Mouse (Mus musculus): ENCODE data around the gene Lamb3. TPM values are rescaled to one million over a fixed set of nuclear protein-coding genes. Genes with fewer than 3 reads are reported as not detected.
"Not testable (repeated sequence)": the region's sequence is repeated elsewhere in the genome, so short reads cannot be mapped to it uniquely, and the experiment has no call there.

The Lamb3 gene
- polyA plus RNA-seq, 1 experiment from 2014 or later, result 62.8 TPM

- TF ChIP-seq EP300 (IDR thresholded peaks at IDR 0.05) (no peak), CTCF (IDR thresholded peaks at IDR 0.05) (no peak)
- Histone ChIP-seq H3K27ac (ENCODE audit: low read length) (no peak overlapping the region), H3K9me3 (ENCODE audit: low read length) (no peaks in the 10 kb centered on the region), H3K36me3 (ENCODE audit: insufficient read depth, low read length) (no peaks in the 10 kb centered on the region), H3K4me1 (ENCODE audit: insufficient read depth, low read depth, low read length) (no peaks in the 10 kb centered on the region), H3K4me3 (ENCODE audit: low read depth, low read length) (no peak overlapping the region), H3K9ac (replicated peaks; ENCODE audit: low read depth) (no peak overlapping the region), H3K27me3 (replicated peaks; ENCODE audit: insufficient read depth, low read length) (no peaks in the 10 kb centered on the region), H3K4me2 (replicated peaks; ENCODE audit: low read depth, low read length) (no peak overlapping the region)
- DNase-seq (ENCODE audit: low spot score), result no peak
- no peak for ATAC-seq
- WGBS, result 43% methylated on average over 10 of the region's 10 CpGs
Observed at GRCm38 (mm10) chr1:193243571-193244193, 36.2 kb downstream of the Lamb3 start.

GRCm38 (mm10) chr1:193244235-193244634, 36.7 kb downstream of the Lamb3 start:
- 80% methylated on average over 6 of the region's 6 CpGs for WGBS
- no peak overlapping the region for H3K27ac ChIP-seq (ENCODE audit: low read length)
- no peak for ATAC-seq

GRCm38 (mm10) chr1:193250026-193250425, 42.5 kb downstream of the Lamb3 start:
- Histone ChIP-seq H3K4me1 (ENCODE audit: insufficient read depth, low read depth, low read length) (no peaks in the 10 kb centered on the region), H3K27me3 (replicated peaks; ENCODE audit: insufficient read depth, low read length) (no peaks in the 10 kb centered on the region), H3K4me3 (ENCODE audit: low read depth, low read length) (no peak overlapping the region), H3K4me2 (replicated peaks; ENCODE audit: low read depth, low read length) (no peak overlapping the region), H3K9ac (replicated peaks; ENCODE audit: low read depth) (no peak overlapping the region), H3K27ac (ENCODE audit: low read length) (no peak overlapping the region), H3K36me3 (ENCODE audit: insufficient read depth, low read length) (no peaks in the 10 kb centered on the region), H3K9me3 (ENCODE audit: low read length) (no peaks in the 10 kb centered on the region)
- DNase-seq (ENCODE audit: low spot score) (no peak), ATAC-seq (no peak)
- 70% methylated on average over 2 of the region's 2 CpGs for WGBS
- TF ChIP-seq CTCF (IDR thresholded peaks at IDR 0.05) (no peak), EP300 (IDR thresholded peaks at IDR 0.05) (no peak)

More at GRCm38 (mm10) chr1:193244235-193244634, 36.7 kb downstream of the Lamb3 start:
- Histone ChIP-seq H3K4me3 (ENCODE audit: low read depth, low read length) (no peak overlapping the region), H3K9ac (replicated peaks; ENCODE audit: low read depth) (no peak overlapping the region), H3K27me3 (replicated peaks; ENCODE audit: insufficient read depth, low read length) (no peaks in the 10 kb centered on the region), H3K9me3 (ENCODE audit: low read length) (no peaks in the 10 kb centered on the region), H3K4me1 (ENCODE audit: insufficient read depth, low read depth, low read length) (no peaks in the 10 kb centered on the region), H3K36me3 (ENCODE audit: insufficient read depth, low read length) (no peaks in the 10 kb centered on the region), H3K4me2 (replicated peaks; ENCODE audit: low read depth, low read length) (no peak overlapping the region)
- no peak for TF ChIP-seq CTCF (IDR thresholded peaks at IDR 0.05)
- TF ChIP-seq EP300 (IDR thresholded peaks at IDR 0.05), result no peak
- no peak for DNase-seq (ENCODE audit: low spot score)

GRCm38 (mm10) chr1:193251386-193251785, 43.9 kb downstream of the Lamb3 start:
- no peak overlapping the region for H3K4me2 ChIP-seq (replicated peaks; ENCODE audit: low read depth, low read length)
- no peaks in the 10 kb centered on the region for H3K4me1 ChIP-seq (ENCODE audit: insufficient read depth, low read depth, low read length)
- ATAC-seq (no peak), DNase-seq (ENCODE audit: low spot score) (no peak)
- no peak overlapping the region for H3K27ac ChIP-seq (ENCODE audit: low read length)
- no peaks in the 10 kb centered on the region for H3K9me3 ChIP-seq (ENCODE audit: low read length)
- no peaks in the 10 kb centered on the region for H3K36me3 ChIP-seq (ENCODE audit: insufficient read depth, low read length)
- 73% methylated on average over 7 of the region's 7 CpGs for WGBS
- TF ChIP-seq CTCF (IDR thresholded peaks at IDR 0.05), result no peak
- no peak for TF ChIP-seq EP300 (IDR thresholded peaks at IDR 0.05)
- no peak overlapping the region for H3K9ac ChIP-seq (replicated peaks; ENCODE audit: low read depth)
- no peaks in the 10 kb centered on the region for H3K27me3 ChIP-seq (replicated peaks; ENCODE audit: insufficient read depth, low read length)
- no peak overlapping the region for H3K4me3 ChIP-seq (ENCODE audit: low read depth, low read length)

- Histone ChIP-seq H3K4me3 (ENCODE audit: low read depth, low read length) (no peak overlapping the region), H3K27ac (ENCODE audit: low read length) (no peak overlapping the region), H3K4me2 (replicated peaks; ENCODE audit: low read depth, low read length) (no peak overlapping the region), H3K9ac (replicated peaks; ENCODE audit: low read depth) (no peak overlapping the region), H3K4me1 (ENCODE audit: insufficient read depth, low read depth, low read length) (no peaks in the 10 kb centered on the region), H3K9me3 (ENCODE audit: low read length) (no peaks in the 10 kb centered on the region), H3K27me3 (replicated peaks; ENCODE audit: insufficient read depth, low read length) (no peaks in the 10 kb centered on the region), H3K36me3 (ENCODE audit: insufficient read depth, low read length) (no peaks in the 10 kb centered on the region)
- ATAC-seq (no peak), DNase-seq (ENCODE audit: low spot score) (no peak)
- TF ChIP-seq CTCF (IDR thresholded peaks at IDR 0.05), result no peak
- TF ChIP-seq EP300 (IDR thresholded peaks at IDR 0.05), result no peak
- 35% methylated on average over 5 of the region's 5 CpGs for WGBS
Observed at GRCm38 (mm10) chr1:193252616-193253015, 45.1 kb downstream of the Lamb3 start.

- 65% methylated on average over 3 of the region's 3 CpGs for WGBS
- DNase-seq (ENCODE audit: low spot score); H3K9me3 ChIP-seq (ENCODE audit: low read length); H3K4me2 ChIP-seq (replicated peaks; ENCODE audit: low read depth, low read length); ATAC-seq; H3K9ac ChIP-seq (replicated peaks; ENCODE audit: low read depth); H3K36me3 ChIP-seq (ENCODE audit: insufficient read depth, low read length); H3K27ac ChIP-seq (ENCODE audit: low read length); H3K4me1 ChIP-seq (ENCODE audit: insufficient read depth, low read depth, low read length); H3K27me3 ChIP-seq (replicated peaks; ENCODE audit: insufficient read depth, low read length); H3K4me3 ChIP-seq (ENCODE audit: low read depth, low read length): not testable (repeated sequence)
Observed at GRCm38 (mm10) chr1:193253895-193254294, 46.4 kb downstream of the Lamb3 start.

GRCm38 (mm10) chr1:193255032-193255431, 47.5 kb downstream of the Lamb3 start:
- DNase-seq (ENCODE audit: low spot score) (peak; percentile 52), ATAC-seq (peak; percentile 57; the same call in 1 of the 2 replicates)
- H3K27ac ChIP-seq (ENCODE audit: low read length), result no peak overlapping the region
- no peaks in the 10 kb centered on the region for H3K27me3 ChIP-seq (replicated peaks; ENCODE audit: insufficient read depth, low read length)
- WGBS, result 31% methylated on average over 8 of the region's 8 CpGs
- no peaks in the 10 kb centered on the region for H3K36me3 ChIP-seq (ENCODE audit: insufficient read depth, low read length)
- H3K9ac ChIP-seq (replicated peaks; ENCODE audit: low read depth), result no peak overlapping the region
- no peak overlapping the region for H3K4me2 ChIP-seq (replicated peaks; ENCODE audit: low read depth, low read length)
- no peak for TF ChIP-seq EP300 (IDR thresholded peaks at IDR 0.05)
- no peak for TF ChIP-seq CTCF (IDR thresholded peaks at IDR 0.05)
- H3K9me3 ChIP-seq (ENCODE audit: low read length), result no peaks in the 10 kb centered on the region
- H3K4me1 ChIP-seq (ENCODE audit: insufficient read depth, low read depth, low read length), result no peaks in the 10 kb centered on the region
- H3K4me3 ChIP-seq (ENCODE audit: low read depth, low read length), result no peak overlapping the region

All from lung, postnatal 0 days (tissue).